Mouse (Mus musculus) hindbrain, embryonic 13.5 days (tissue): Measurements from ENCODE around the gene Gm20605. TPM values are rescaled to one million over a fixed set of nuclear protein-coding genes. Genes with fewer than 3 reads are reported as not detected.

Source experiments
- ATAC-seq: fragments of 200-750 bp; cut with Nextera tagmentation; 2 replicates; pipeline ENCODE4 v1.8.0; 2017; ENCODE audit warnings: moderate TSS enrichment; ENCODE audit not compliant: low FRiP score
- H3K27ac ChIP-seq: fragments of 300-500 bp; sonication (generic); 2 replicates; pipeline ENCODE4 v1.5.1; 2015; ENCODE audit warnings: inconsistent platforms, mild to moderate bottlenecking, moderate library complexity
- H3K27me3 ChIP-seq: fragments of 300-500 bp; sonication (generic); 2 replicates; pipeline ENCODE4 v1.6.1; 2015; ENCODE audit warnings: mild to moderate bottlenecking, inconsistent platforms
- H3K36me3 ChIP-seq: fragments of 300-500 bp; sonication (generic); 2 replicates; pipeline ENCODE4 v1.6.1; 2015; ENCODE audit warnings: mild to moderate bottlenecking, inconsistent platforms
- H3K4me1 ChIP-seq: fragments of 300-500 bp; sonication (generic); replicated peaks from 2 replicates; pipeline ENCODE4 v1.6.1; 2015; ENCODE audit warnings: inconsistent platforms
- H3K4me2 ChIP-seq: fragments of 300-500 bp; sonication (generic); 2 replicates; pipeline ENCODE4 v1.6.1; 2015; ENCODE audit warnings: inconsistent platforms, mild to moderate bottlenecking, moderate library complexity
- H3K4me3 ChIP-seq: fragments of 300-500 bp; sonication (generic); 2 replicates; pipeline ENCODE4 v1.5.1; 2015; ENCODE audit warnings: mild to moderate bottlenecking, inconsistent platforms
- H3K9ac ChIP-seq: fragments of 300-500 bp; sonication (generic); 2 replicates; pipeline ENCODE4 v1.6.1; 2015; ENCODE audit warnings: mild to moderate bottlenecking, inconsistent platforms
- H3K9me3 ChIP-seq: fragments of 300-500 bp; sonication (generic); 2 replicates; pipeline ENCODE4 v1.6.1; 2016; ENCODE audit warnings: inconsistent platforms
- WGBS: fragments of 180-500 bp; shearing (Covaris S2); methylation state at CpG from one replicate; pipeline ENCODE4 v1.1.7; 2015; 5-methylcytosine and 5-hydroxymethylcytosine counted together
- polyA plus RNA-seq: library from polyadenylated mRNA; unstranded; fragments of >200 nt; fragmentation: Nextera tagmentation; extraction: Ambion mirVana; gene quantifications from 2 replicates; pipeline ENCODE4 v1.2.1, GENCODE M21; 2015

The Gm20605 gene
- polyA plus RNA-seq, 1 experiment from 2014 or later: 8.9 TPM

DNA sequence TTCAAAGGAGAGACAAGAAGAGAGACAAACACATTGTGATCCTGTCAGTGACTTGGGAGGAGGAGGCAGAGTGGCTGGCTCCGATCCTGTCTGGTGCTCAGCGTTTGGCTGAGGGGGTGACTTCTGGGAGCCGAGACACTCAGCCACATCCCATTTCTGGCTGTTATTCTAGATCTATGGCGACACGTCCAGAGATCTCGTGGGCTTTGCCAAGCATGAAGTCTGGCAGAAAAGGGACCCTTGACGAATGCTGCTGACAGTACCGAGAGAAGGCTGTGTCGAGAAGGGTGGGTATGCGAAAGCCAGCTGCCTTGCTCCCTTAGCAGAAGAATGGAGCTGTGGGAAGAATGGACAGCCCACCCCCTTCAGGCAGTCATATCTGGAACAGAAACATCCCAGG lies 40.0 kb downstream of the Gm20605 start:
- ATAC-seq: no peak
- Histone ChIP-seq H3K27me3 (no peaks in the 10 kb centered on the region), H3K4me1 (peaks cover 16% of the 10 kb centered on the region), H3K27ac (0 out of 2 replicates have a peak overlapping the region, but pooled peaks have one; percentile 30), H3K9me3 (no peaks in the 10 kb centered on the region), H3K36me3 (peaks cover 35% of the 10 kb centered on the region), H3K4me3 (no peak overlapping the region), H3K9ac (0 out of 2 replicates have a peak overlapping the region, but pooled peaks have one; percentile 13), H3K4me2 (no peak overlapping the region)
- WGBS: 72% methylated on average over 10 of the region's 10 CpGs

- H3K27ac ChIP-seq: no peak overlapping the region
- no peaks in the 10 kb centered on the region for H3K9me3 ChIP-seq
- no peak overlapping the region for H3K9ac ChIP-seq
- no peaks in the 10 kb centered on the region for H3K27me3 ChIP-seq
- H3K4me3 ChIP-seq: no peak overlapping the region
- no peak for ATAC-seq
- peaks cover 16% of the 10 kb centered on the region for H3K4me1 ChIP-seq
- H3K36me3 ChIP-seq: peaks cover 22% of the 10 kb centered on the region
- H3K4me2 ChIP-seq: no peak overlapping the region
- WGBS: 95% methylated on average over 1 of the region's 1 CpGs
These were observed 41.3 kb downstream of the Gm20605 start for GRCm38 (mm10) chr5:137670240-137670639.

- ATAC-seq: no peak
- H3K4me3 ChIP-seq: no peak overlapping the region
- H3K9me3 ChIP-seq: no peaks in the 10 kb centered on the region
- H3K27ac ChIP-seq: peak overlapping the region; percentile 56; the same call in 1 of the 2 replicates
- H3K9ac ChIP-seq: 0 out of 2 replicates have a peak overlapping the region, but pooled peaks have one; percentile 46
- WGBS: 40% methylated on average over 9 of the region's 9 CpGs
- H3K27me3 ChIP-seq: no peaks in the 10 kb centered on the region
- H3K4me2 ChIP-seq: no peak overlapping the region
- H3K36me3 ChIP-seq: peaks cover 10% of the 10 kb centered on the region
- peaks cover 16% of the 10 kb centered on the region for H3K4me1 ChIP-seq
These were observed 42.7 kb downstream of the Gm20605 start for GRCm38 (mm10) chr5:137671443-137672240.

GRCm38 (mm10) chr5:137672361-137672760 lies 43.4 kb downstream of the Gm20605 start:
- WGBS: 89% methylated on average over 5 of the region's 5 CpGs
- Histone ChIP-seq H3K27ac (no peak overlapping the region), H3K36me3 (peaks cover 3% of the 10 kb centered on the region), H3K4me1 (peaks cover 16% of the 10 kb centered on the region), H3K27me3 (no peaks in the 10 kb centered on the region), H3K9me3 (no peaks in the 10 kb centered on the region), H3K9ac (no peak overlapping the region), H3K4me2 (no peak overlapping the region), H3K4me3 (no peak overlapping the region)
- no peak for ATAC-seq

DNA sequence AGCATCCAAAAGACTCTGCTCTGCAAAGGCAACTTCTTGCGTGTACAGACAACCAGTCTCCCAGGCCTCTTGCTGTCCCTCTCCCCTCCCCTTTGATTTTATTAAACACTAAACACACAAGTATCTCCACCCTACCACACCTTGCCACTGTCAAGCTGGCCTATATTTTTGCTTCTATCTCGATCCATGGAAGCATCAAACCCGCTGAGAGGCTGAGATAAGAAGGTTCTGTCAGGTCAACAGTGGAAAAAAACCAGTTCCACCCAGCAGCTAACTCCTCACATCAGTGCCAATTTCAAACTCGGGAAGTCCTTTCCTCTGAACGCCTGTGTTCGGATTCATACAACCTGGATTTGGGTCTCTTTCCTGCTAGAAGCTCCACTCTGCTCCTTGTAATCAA lies 44.0 kb downstream of the Gm20605 start:
- H3K27ac ChIP-seq: no peak overlapping the region
- no peak overlapping the region for H3K4me2 ChIP-seq
- 97% methylated on average over 6 of the region's 6 CpGs for WGBS
- H3K4me1 ChIP-seq: peaks cover 16% of the 10 kb centered on the region
- no peak overlapping the region for H3K4me3 ChIP-seq
- no peak overlapping the region for H3K9ac ChIP-seq
- H3K9me3 ChIP-seq: no peaks in the 10 kb centered on the region
- H3K27me3 ChIP-seq: no peaks in the 10 kb centered on the region
- no peaks in the 10 kb centered on the region for H3K36me3 ChIP-seq
- no peak for ATAC-seq

DNA sequence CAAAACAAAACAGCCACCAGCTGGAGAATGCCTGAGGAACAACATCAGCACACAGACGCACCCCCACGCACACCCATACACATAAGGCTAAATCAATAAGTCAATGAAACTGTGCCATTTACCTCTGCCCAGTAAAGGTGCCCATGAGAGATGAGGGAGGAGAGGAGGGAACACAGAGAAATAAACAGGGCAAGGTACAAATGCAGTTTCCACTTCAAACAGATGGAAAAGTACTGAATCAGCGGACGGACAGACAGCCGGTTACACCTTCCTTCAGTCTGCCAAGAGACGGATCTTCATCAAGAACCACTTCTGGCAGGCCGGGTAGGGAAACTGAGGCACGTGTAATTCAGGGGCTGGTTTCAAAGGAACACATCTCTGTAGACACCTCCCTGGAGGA lies 45.8 kb downstream of the Gm20605 start:
- H3K27ac ChIP-seq: no peak overlapping the region
- H3K4me2 ChIP-seq: no peak overlapping the region
- no peak for ATAC-seq
- H3K9ac ChIP-seq: no peak overlapping the region
- H3K27me3 ChIP-seq: no peaks in the 10 kb centered on the region
- WGBS: 95% methylated on average over 8 of the region's 8 CpGs
- no peaks in the 10 kb centered on the region for H3K36me3 ChIP-seq
- H3K4me3 ChIP-seq: no peak overlapping the region
- peaks cover 16% of the 10 kb centered on the region for H3K4me1 ChIP-seq
- H3K9me3 ChIP-seq: no peaks in the 10 kb centered on the region

DNA sequence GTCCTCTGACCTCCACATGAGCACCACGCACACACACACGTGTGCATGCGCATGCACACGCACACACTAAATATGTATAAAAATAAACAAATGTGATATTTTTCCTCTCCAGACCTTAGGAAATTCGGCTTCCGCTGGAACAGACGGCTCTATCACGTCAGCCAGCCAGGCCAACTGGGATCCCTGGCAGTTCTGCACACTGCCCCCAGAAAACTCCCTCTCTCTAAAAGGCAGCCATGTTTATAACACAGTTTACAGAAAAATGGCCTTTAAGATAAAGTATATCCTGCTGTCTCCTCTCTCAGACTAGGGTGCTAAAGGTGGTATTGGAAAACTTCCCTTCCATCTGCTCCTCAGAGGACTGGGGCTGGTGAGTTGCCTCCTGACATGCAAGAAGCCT lies 48.9 kb downstream of the Gm20605 start:
- Histone ChIP-seq H3K9me3 (no peaks in the 10 kb centered on the region), H3K4me1 (peaks cover 12% of the 10 kb centered on the region), H3K9ac (no peak overlapping the region), H3K36me3 (0 out of 2 replicates have a peak, but pooled peaks cover 3% of the 10 kb centered on the region), H3K27me3 (no peaks in the 10 kb centered on the region), H3K4me2 (no peak overlapping the region), H3K4me3 (no peak overlapping the region), H3K27ac (no peak overlapping the region)
- ATAC-seq: no peak
- WGBS: 96% methylated on average over 8 of the region's 8 CpGs

GRCm38 (mm10) chr5:137678736-137679135 lies 49.8 kb downstream of the Gm20605 start:
- Histone ChIP-seq H3K9ac (no peak overlapping the region), H3K36me3 (0 out of 2 replicates have a peak, but pooled peaks cover 3% of the 10 kb centered on the region), H3K27me3 (no peaks in the 10 kb centered on the region), H3K4me3 (no peak overlapping the region), H3K4me1 (peaks cover 21% of the 10 kb centered on the region), H3K27ac (no peak overlapping the region), H3K4me2 (no peak overlapping the region), H3K9me3 (no peaks in the 10 kb centered on the region)
- no peak for ATAC-seq
- 93% methylated on average over 3 of the region's 3 CpGs for WGBS

DNA sequence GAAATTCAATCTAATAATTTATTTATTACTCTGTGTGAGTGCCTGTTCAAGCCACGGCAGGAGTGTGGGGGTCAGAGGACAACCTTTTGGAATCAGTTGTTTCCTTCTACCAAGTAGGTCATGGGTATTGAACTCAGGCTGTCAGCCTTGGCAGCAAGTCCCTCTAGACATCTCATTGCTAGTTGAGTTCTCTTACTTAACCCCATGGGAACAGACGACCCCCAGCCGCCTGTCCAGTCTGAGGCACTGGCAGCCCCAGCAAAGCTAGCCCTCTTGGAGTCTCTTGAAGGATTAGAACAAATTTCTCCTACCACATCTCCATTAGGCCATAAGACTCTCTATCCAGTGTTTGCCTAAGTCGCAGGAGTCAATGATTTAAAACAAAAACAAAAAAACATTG lies 50.8 kb downstream of the Gm20605 start:
- no peak overlapping the region for H3K4me2 ChIP-seq
- no peak overlapping the region for H3K9ac ChIP-seq
- no peak overlapping the region for H3K4me3 ChIP-seq
- H3K4me1 ChIP-seq: peaks cover 23% of the 10 kb centered on the region
- H3K36me3 ChIP-seq: 0 out of 2 replicates have a peak, but pooled peaks cover 3% of the 10 kb centered on the region
- no peak for ATAC-seq
- no peaks in the 10 kb centered on the region for H3K27me3 ChIP-seq
- 82% methylated on average over 4 of the region's 4 CpGs for WGBS
- H3K9me3 ChIP-seq: no peaks in the 10 kb centered on the region
- no peak overlapping the region for H3K27ac ChIP-seq

DNA sequence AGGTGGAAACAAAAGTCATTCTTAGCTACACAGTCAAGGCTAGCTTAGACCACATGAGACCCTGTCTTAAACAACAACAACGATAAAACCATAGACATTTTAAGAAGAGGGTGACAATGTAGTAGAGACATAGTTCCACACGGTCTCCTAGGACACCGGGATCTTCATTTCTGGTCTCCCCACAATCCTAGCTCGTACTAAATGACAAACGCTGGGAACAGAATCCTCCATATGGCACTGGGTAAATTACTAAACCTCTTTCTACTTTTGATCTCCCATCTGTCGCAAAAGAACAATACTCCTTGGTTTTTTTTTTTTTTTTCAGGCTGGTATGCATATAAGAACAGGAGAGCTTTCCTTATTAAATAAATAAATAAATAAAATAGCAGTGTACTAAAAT lies 53.6 kb downstream of the Gm20605 start:
- H3K4me2 ChIP-seq: peak overlapping the region; percentile 19
- 0 out of 2 replicates have a peak, but pooled peaks cover 3% of the 10 kb centered on the region for H3K36me3 ChIP-seq
- H3K9ac ChIP-seq: no peak overlapping the region
- no peaks in the 10 kb centered on the region for H3K9me3 ChIP-seq
- H3K27ac ChIP-seq: no peak overlapping the region
- peaks cover 23% of the 10 kb centered on the region for H3K4me1 ChIP-seq
- no peak for ATAC-seq
- no peak overlapping the region for H3K4me3 ChIP-seq
- 79% methylated on average over 6 of the region's 6 CpGs for WGBS
- no peaks in the 10 kb centered on the region for H3K27me3 ChIP-seq

DNA sequence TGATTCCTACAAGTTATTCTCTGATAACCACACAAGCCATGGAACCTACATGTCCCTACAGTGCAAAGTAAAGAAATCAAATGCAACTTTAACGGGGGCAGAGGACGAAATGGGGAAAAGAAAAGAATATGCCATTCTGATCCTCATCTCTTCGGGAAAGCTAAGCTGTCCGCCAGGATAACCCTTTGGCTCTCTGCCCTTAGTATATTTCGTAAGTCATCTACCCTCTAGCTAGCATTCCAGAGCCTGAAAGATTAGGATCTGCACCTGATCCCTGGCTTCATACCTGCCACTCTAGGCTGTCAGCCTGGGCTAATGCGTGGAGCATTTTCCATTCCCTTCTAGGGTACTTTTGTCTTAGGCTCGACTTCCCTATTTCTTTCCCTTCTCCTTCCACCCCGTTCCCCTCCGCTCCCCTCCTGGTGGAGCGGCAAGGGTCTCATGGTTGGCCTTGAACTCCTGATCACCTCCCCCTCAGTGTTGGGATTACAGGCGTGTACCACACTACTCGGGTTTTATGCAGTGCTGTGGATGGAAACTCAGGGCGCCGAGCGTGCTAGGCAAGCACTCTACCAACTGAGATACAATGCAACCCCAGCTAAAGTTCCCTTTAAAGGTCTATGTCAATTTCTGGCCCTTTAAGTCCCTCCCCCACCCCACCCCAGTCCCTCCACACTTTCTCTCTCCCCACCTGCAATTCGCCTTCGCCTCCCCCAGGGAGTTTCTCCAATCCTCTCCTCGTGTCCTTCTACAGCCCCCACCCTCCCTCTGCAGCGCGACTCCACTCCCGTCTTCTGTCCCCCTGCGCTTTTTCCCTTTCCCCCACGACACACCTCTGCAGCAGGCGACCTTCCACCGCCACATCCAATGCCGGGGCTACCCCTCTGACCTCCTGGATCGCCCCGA lies 54.7 kb downstream of the Gm20605 start:
- no peaks in the 10 kb centered on the region for H3K9me3 ChIP-seq
- ATAC-seq: peak; percentile 27
- H3K4me1 ChIP-seq: peaks cover 23% of the 10 kb centered on the region
- H3K27me3 ChIP-seq: no peaks in the 10 kb centered on the region
- H3K36me3 ChIP-seq: 0 out of 2 replicates have a peak, but pooled peaks cover 3% of the 10 kb centered on the region
- H3K4me3 ChIP-seq: peak overlapping the region; percentile 66
- H3K27ac ChIP-seq: peak overlapping the region; percentile 85
- peak overlapping the region; percentile 79 for H3K9ac ChIP-seq
- 14% methylated on average over 28 of the region's 28 CpGs for WGBS
- peak overlapping the region; percentile 85 for H3K4me2 ChIP-seq
